Mouse (Mus musculus): ENCODE measurements around the gene Tcf7l2. TPM values are rescaled to one million over a fixed set of nuclear protein-coding genes. Genes with fewer than 3 reads are reported as not detected.

The Tcf7l2 gene
- total RNA-seq, 2 experiments from 2014 or later = 2.9 to 9.3 TPM

DNA sequence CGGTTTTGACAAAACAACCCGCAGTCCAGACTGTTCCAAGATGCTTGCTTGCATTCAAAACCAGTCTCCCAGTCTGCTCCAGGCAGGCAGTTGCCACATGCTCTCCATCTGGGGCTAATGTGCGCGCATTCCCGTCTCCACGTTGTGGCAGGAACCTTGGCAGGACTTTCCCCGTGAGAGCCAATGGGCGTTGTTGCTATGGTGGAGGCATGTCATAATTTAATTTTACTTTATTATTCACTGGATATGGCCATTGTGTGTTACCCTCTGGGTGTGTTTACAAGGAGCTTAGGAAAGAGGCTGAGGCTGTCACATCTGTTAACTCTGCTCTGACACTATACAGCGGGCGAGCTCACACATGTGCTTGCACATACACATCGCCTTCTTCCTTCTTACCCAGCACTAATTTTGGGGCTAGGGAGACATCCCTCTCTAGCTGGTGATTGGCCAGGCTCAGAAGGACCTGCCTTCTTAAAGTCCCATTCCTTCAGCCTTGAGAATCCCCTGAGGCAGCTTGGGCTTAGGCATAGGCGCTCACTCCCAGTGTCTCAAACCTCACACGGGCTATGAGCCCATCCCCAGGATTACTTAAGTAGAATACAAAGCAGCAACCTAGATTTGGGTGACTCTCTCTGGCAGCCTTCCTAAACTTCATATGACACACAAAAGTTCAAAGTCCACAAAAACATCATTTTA is 139.2 kb downstream of the Tcf7l2 start:
- no peak for ATAC-seq (replicated peaks; ENCODE audit: poor library complexity, severe bottlenecking)

GRCm38 (mm10) chr19:55886536-55886935 is 144.9 kb downstream of the Tcf7l2 start:
- ATAC-seq (replicated peaks; ENCODE audit: poor library complexity, severe bottlenecking) = no peak

GRCm38 (mm10) chr19:55891692-55892183 is 150.1 kb downstream of the Tcf7l2 start:
- ATAC-seq (replicated peaks; ENCODE audit: poor library complexity, severe bottlenecking) = no peak

- no peak for ATAC-seq (replicated peaks; ENCODE audit: poor library complexity, severe bottlenecking)
These were observed 151.9 kb downstream of the Tcf7l2 start for GRCm38 (mm10) chr19:55893557-55893956.

DNA sequence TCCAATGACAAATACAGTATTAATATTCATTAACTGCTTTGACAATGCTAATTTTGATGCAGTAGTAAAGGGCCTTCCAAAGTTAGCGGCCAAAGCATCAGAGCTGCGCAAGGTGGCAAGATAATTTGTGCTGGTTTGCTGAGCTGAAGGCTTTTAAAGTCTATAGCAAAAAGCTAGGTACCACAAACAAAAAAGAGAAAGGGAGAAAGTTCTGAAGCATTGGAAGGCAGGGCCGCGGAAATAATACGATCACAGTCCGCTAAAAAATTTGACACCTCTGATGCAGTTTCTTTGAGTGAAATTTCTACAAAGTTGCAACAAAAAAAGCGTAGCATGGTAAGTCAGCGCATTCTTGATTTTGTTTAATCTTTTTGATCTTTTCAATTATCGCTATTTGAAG is 152.8 kb downstream of the Tcf7l2 start:
- ATAC-seq (replicated peaks; ENCODE audit: poor library complexity, severe bottlenecking) = no peak

- peak; percentile 79 for ATAC-seq (replicated peaks; ENCODE audit: poor library complexity, severe bottlenecking)
These were observed 153.7 kb downstream of the Tcf7l2 start for GRCm38 (mm10) chr19:55895317-55895716.

- no peak for ATAC-seq (replicated peaks; ENCODE audit: poor library complexity, severe bottlenecking)
These were observed 154.3 kb downstream of the Tcf7l2 start for GRCm38 (mm10) chr19:55895807-55896420.

GRCm38 (mm10) chr19:55896629-55897028 is 155.0 kb downstream of the Tcf7l2 start:
- no peak for ATAC-seq (replicated peaks; ENCODE audit: poor library complexity, severe bottlenecking)

DNA sequence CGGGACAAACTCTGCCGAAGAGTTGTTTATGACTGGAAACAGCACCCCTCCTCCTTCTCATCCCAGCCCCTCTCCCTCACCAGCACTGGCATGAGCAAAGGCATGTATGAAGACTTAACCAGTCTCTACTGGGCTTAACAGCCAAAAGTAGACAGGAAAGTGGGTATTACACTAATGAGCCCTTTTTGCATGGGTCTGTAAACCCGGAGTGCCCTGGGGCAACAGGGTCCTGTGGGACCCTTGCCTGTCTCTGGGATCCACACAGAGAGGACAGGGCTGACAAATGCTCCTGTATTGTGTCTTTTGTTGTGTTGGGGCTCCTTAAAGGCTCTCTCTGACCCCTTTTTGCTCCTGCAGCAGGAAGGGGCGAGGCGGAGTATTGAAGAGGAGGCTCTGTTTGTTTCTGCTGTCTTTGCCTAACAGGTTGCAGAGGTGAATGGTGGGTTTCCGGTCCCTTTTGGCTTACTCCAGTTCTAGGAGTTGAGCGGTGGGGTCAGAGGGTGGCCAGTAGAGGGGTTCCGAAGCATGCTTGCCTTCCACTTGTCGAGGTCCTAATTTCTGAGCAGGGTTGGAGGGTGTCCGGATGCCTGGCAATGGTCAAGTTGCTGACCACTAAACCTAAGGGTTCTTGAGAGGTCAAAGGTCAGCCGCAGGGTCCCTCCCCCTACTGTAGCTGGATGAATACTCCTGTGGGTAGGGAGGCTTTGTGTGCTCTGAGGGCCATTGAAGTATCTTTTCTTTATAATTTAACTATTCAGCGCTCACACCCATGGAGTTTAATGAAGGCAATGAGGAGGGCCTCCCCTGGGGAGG is 161.2 kb downstream of the Tcf7l2 start:
- ATAC-seq (replicated peaks; ENCODE audit: poor library complexity, severe bottlenecking) = no peak

- ATAC-seq (replicated peaks; ENCODE audit: poor library complexity, severe bottlenecking) = peak; percentile 50; the same call in 1 of the 2 replicates
These were observed 167.4 kb downstream of the Tcf7l2 start for GRCm38 (mm10) chr19:55909039-55909438.

GRCm38 (mm10) chr19:55911941-55912340 is 170.3 kb downstream of the Tcf7l2 start:
- no peak for ATAC-seq (replicated peaks; ENCODE audit: poor library complexity, severe bottlenecking)

GRCm38 (mm10) chr19:55912813-55913212 is 171.2 kb downstream of the Tcf7l2 start:
- no peak for ATAC-seq (replicated peaks; ENCODE audit: poor library complexity, severe bottlenecking)

GRCm38 (mm10) chr19:55913585-55913984 is 172.0 kb downstream of the Tcf7l2 start:
- ATAC-seq (replicated peaks; ENCODE audit: poor library complexity, severe bottlenecking) = no peak

DNA sequence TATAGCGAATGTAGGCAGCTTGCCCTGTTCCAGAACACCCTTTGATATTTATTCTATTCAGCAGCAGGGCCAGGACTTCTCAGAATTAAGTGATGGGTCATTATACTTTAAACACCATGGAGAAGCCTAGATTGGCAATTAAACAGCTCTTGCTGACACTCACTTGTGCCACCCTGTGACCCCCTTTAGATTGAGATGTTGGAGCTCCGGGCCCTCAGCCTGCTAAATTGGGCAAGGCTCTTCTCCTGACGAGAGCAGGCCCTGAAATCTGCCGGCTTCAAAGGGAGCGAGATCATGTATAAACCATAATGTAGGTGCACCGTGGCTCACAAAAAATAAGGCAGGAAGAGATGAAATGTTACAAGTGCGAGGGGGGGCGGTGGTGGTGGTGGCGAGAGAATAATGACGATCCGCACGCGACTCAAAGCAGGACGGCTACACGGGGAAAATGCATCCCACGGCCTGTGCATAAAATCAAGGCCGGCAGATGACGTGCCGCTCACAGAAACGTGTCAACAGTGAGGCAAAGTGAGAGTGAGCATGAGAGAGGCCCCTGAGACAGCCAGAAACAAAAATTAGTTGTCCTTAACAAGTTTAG is 173.1 kb downstream of the Tcf7l2 start:
- ATAC-seq (replicated peaks; ENCODE audit: poor library complexity, severe bottlenecking) = no peak

DNA sequence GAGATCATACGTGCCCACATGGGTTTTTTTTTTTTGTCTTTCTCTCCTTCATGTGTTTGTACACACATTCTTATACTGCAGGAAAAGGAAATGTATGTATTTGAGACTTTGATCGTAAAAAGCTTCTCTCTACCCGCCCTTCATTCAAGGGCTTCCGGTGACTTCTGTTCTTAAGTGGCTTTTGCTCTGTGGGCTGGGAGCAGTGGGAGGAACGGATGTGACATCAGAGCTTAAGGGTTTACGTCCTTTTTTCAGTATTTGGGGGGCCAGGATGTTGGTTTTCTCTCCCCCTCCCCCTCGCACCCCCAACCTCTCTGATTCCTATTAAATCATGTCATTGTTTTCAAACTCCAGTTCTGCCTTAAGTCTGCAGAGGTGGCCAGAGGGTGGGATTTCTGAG is 173.9 kb downstream of the Tcf7l2 start:
- ATAC-seq (replicated peaks; ENCODE audit: poor library complexity, severe bottlenecking) = peak; percentile 44; the same call in 1 of the 2 replicates

DNA sequence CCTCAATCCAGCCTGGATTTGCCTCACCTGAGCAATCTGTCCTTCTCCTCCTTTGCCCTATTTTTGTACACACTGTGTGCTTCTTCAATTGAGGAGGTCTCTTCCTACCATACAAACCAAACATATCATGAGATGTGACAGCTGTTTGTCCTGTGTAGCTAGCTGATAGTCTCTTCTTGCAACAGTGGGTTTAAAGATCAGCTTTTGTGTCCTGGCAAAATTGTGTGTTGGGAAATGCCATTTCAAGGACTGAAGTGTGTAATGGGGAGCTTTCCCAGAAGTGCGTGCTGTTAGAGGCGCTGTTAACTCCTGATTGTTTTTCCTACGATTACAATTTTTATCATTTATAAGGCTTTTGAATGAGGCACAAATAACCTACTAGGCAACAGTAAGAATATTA is 174.6 kb downstream of the Tcf7l2 start:
- ATAC-seq (replicated peaks; ENCODE audit: poor library complexity, severe bottlenecking) = no peak

DNA sequence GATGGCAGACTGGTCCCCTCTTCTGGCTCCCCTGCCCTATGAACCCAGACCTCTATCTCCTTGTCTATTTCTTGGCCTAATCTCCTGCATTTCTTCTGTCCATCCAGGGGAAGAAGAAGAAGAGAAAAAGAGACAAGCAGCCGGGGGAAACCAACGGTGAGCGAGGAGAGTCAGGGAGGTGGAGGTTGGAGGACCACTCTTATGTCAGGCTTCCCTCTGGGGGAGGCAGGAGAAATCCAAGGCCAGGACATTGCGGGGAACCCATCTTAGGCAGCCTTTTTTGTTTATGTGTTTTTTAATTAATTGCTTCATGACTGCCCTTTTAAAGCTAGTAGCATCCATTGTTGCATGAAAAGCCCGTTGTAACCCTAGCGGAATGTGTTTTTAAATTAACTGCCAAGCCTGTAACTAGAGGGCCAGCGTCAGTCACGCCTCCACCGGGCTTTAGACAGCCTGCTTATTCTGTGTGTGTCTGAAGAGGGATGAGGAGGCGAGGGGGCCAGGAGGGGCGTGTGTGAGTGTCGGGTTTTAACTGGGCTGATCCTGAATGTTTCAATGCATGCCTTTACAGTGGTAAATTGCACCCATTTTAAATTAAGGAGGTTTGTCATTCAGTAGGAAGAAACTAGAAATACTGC is 182.3 kb downstream of the Tcf7l2 start:
- no peak for ATAC-seq (replicated peaks; ENCODE audit: poor library complexity, severe bottlenecking)

DNA sequence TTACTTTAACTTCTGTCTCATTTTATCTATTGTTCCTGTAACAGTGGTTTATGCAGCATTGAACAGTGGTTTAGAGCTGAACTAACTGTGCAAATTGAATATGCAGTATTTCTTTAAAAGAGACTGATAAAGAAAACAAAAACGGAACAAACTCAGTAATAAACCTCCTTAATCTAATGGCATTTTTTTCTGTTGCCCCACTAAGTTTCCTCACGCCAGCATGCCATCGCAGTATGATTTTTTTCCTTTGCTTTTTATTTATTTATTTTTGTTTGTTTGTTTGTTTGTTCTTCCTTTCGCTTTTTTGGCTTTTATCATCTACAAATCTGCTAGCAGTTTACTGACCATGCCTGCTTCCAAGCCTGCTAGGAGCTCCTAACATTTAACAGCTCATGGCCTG is 183.2 kb downstream of the Tcf7l2 start:
- ATAC-seq (replicated peaks; ENCODE audit: poor library complexity, severe bottlenecking) = no peak

GRCm38 (mm10) chr19:55925425-55925803 is 183.8 kb downstream of the Tcf7l2 start:
- no peak for ATAC-seq (replicated peaks; ENCODE audit: poor library complexity, severe bottlenecking)

DNA sequence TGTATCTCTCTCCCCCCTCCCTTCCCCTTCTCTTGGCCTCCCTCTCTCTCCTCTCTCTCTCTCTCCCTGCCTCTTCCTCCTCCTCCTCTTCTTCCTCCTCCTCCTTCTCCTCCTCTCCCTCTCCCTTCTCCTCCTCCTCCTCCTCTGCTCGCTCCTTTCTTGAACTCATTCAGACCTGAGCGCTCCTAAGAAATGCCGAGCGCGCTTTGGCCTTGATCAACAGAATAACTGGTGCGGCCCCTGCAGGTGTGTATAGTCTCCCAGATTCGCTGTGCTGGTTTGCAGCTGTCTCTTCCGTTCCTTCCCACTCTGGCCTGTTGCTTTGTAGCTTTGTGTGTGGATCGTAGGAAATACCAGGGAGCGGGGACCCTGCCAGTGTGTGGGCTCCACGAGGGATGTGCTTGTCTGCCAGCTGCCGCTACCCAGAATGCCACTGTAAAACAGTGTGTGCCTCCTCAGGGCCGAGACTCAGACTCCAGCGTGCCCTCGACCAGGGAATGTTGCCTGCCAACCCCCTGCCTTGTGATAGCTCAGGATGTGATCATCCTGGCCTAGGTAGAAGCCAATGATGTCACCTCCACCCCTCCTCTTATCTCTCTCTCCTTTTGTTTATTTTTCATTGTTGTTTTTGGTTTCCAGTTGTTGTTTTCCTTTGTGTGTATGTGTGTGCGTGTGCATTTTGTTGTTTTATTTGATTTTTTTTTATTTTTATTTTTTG is 184.3 kb downstream of the Tcf7l2 start:
- ATAC-seq (replicated peaks; ENCODE audit: poor library complexity, severe bottlenecking) = no peak

Data from granulocyte monocyte progenitor cell, adult 5-6 weeks (primary cell).